Mouse (Mus musculus) lung, postnatal 0 days (tissue): ENCODE data around the gene Kif5a.

Experiments
- CTCF ChIP-seq: IDR thresholded peaks from 2 replicates; pipeline ENCODE4 v1.5.1; 2016; ENCODE audit warnings: antibody characterized with exemption, mild to moderate bottlenecking
- EP300 ChIP-seq: IDR thresholded peaks from 2 replicates; pipeline ENCODE4 v1.6.1; 2016; ENCODE audit warnings: antibody characterized with exemption, mild to moderate bottlenecking, control low read depth

DNA sequence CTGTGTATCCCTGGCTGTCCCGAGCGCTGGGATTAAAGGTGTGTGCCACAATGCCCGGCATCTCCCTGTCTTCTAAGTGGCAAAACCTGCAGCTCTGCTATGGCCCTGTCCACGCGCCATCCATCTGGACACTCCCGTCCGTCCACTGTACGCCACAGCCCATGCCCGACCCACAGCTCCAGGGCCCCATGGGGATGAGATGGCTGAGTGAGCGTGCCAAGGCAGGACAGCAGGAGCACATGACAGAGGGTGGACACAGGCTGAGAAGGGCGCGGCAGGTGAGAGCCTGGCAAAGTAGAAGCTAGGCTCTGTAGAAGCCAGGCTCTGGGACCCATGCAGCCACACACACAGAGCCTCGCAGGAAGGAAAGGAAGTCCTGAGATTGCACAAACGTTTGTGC lies 31.4 kb downstream of the Kif5a start:
- TF ChIP-seq CTCF = no peak
- TF ChIP-seq EP300 = no peak
